Mouse (Mus musculus) CD4-positive naive resting alpha-beta T cell, adult 57 days (primary cell): ENCODE measurements around the gene Sbpl. TPM values are rescaled to one million over a fixed set of nuclear protein-coding genes. Genes with fewer than 3 reads are reported as not detected.

Experiments used
- total RNA-seq: library from RNA; stranded (reverse); gene quantifications from one replicate; pipeline ENCODE4 v1.2.4, GENCODE M21; 2023

Gene Sbpl
- not detected for total RNA-seq

DNA sequence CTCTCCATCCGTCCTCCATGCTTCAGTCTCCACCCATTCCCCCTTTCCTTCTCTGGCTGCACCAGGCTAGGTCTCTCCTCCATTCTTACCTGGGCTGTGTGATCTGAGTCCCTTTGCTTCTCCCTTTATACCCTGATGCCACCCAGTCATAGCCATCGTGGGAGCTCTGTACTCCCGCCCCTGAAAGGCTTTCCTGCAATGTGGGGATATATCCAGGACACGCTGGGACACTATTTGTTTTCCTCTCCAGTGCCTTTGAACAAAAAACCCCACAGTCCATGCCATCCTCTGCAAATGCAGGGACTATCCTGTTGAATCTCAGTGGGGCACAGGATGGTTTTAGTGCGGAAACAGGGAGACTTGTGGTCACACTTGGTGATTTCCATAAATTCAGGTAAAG is at the start of gene Sbpl:
Sbpl (minus strand) TSS at position 101 of the 400 bp plus-strand sequence.

DNA sequence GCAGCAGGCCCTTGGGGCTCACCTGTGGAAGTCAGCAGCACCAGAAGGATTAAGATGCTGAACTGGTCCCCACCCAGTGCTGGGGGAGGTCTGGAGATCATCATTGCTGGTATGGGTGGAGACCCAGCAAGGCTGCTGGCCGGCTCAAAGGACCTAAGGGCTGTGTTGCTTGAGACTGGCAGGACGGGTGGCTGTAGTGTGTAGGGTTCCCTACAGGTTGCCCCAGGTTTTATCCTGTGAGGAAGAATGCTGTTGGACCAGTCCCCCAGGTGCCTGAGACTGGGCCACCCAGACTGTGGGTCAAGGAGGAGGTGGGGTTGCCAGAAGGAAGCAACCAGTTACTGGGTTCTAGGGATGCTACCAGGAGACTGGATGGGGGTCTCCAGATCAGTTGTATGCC is 42.8 kb upstream of the Sbpl start, which contains the start of gene Prss22:
Prss22 (minus strand) TSS at position 200 of the 400 bp plus-strand sequence.

DNA sequence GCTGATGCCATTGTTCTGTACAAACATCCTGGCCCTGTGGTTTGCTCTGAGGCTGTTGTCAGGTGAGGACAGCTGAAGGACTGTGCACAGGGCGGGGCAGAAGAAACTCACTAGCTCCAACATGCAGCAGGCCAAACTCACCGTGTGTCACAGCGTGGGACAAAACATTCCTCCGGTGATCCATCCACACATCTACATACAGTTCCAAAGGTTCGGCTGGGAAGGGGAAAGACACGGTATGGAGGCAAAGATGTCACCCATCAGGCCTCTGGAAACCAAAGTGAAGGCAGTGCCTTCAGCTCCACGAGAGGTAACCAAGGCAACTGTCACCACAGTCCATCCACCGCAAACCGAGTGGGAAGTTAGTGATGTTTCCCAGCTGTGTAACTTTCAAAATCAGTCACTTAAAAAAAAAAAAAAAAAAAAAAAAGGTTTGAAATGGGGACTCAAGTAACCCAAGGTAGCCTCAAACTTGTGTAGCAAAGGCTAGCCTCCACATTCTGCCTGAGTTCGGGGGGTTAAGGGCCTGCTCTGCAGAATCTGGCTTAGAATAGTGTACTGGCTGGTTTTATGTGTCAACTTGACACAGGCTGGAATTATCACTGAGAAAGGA is 25.3 kb upstream of the Sbpl start, which contains the start of gene Prss30:
Prss30 (minus strand) TSS at position 270 of the 613 bp plus-strand sequence.

DNA sequence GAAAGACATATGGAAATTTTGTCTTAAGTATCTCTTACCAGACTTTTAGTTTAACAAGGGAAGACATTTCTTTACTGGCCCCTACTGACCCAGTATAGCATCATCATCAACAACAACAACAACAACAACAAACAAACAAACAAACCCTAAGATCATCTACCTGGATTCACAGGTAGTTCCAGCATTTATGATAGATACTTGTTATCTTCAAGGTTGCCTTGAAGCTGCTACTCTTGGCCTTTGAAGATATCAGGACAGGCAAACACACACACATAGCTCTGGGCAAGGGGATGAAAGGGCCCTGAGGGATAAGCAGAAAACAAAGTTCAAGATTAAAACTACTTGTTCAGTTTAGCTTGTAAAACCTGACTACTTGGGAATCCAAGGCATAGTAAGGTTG is 13.7 kb downstream of the Sbpl start, which contains the start of gene Sbp:
Sbp (plus strand) TSS at position 301 of the 400 bp plus-strand sequence.

DNA sequence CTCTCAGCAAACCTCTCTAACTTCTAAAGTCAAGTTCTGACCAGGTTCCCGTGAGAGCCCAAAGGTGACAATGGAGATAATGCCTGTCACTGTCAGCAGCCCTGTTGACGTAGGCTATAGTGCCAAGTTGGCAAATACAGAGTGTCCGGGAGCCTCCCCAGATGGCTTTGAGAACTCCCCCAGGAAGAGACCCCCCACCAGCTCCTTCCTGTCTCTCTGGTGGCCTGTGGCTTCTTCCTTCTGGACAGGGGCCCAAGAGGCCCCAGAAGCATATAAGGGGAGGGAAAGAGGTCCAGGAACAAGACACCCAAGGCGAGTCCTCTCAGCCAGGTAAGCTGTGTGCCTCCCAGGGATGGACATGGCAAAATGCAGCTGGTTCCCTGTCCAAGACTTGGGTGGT is 37.9 kb downstream of the Sbpl start, which contains the start of gene Dcpp3:
Dcpp3 (plus strand) TSS at position 301 of the 400 bp plus-strand sequence.

Other genes starting within 250 kb of the Sbpl start
- gene 1520401A03Rik, start 232.5 kb downstream of the Sbpl start, total RNA-seq = not detected
- gene Pkmyt1, start 228.9 kb downstream of the Sbpl start, total RNA-seq = 36.2 TPM
- 2.6 TPM for gene Paqr4, start 214.4 kb downstream of the Sbpl start, total RNA-seq
- gene Kremen2, start 209.4 kb downstream of the Sbpl start, total RNA-seq = 0.89 TPM
- gene Flywch1, start 183.7 kb downstream of the Sbpl start, total RNA-seq = 27.5 TPM
- gene Flywch2, start 169.2 kb downstream of the Sbpl start, total RNA-seq = not detected
- 1,442 TPM for gene Srrm2, start 164.7 kb downstream of the Sbpl start, total RNA-seq
- gene Elob, start 126.1 kb downstream of the Sbpl start, total RNA-seq = 199 TPM
- gene Prss33, start 119.2 kb downstream of the Sbpl start, total RNA-seq = not detected
- not detected for gene Prss32, start 111.4 kb downstream of the Sbpl start, total RNA-seq
- gene Prss41, start 111.1 kb downstream of the Sbpl start, total RNA-seq = 1.4 TPM
- gene Prss21, start 87.2 kb downstream of the Sbpl start, total RNA-seq = not detected
- not detected for gene Dcpp1, start 74.4 kb downstream of the Sbpl start, total RNA-seq
- gene Dcpp2, start 74.4 kb downstream of the Sbpl start, total RNA-seq = not detected
- gene Dcpp3, start 37.8 kb downstream of the Sbpl start, total RNA-seq = not detected
- gene Sbp, start 13.6 kb downstream of the Sbpl start, total RNA-seq = not detected
- gene Prss30, start 25.3 kb upstream of the Sbpl start, total RNA-seq = not detected
- not detected for gene Prss22, start 42.8 kb upstream of the Sbpl start, total RNA-seq
- not detected for gene Prss27, start 82.9 kb upstream of the Sbpl start, total RNA-seq
- gene Kctd5, start 118.2 kb upstream of the Sbpl start, total RNA-seq = 32.5 TPM
- 97.8 TPM for gene Pdpk1, start 195.7 kb upstream of the Sbpl start, total RNA-seq
- 27.0 TPM for gene Amdhd2, start 208.5 kb upstream of the Sbpl start, total RNA-seq
- gene Atp6v0c, start 214.4 kb upstream of the Sbpl start, total RNA-seq = 171 TPM